Mouse (Mus musculus) stomach, embryonic 16.5 days (tissue): ENCODE data around the gene Tbcd. TPM values are rescaled to one million over a fixed set of nuclear protein-coding genes. Genes with fewer than 3 reads are reported as not detected.

Experiments
- ATAC-seq: fragments of 200-750 bp; cut with Nextera tagmentation; 2 replicates; pipeline ENCODE4 v1.8.0; 2017; ENCODE audit warnings: moderate number of reproducible peaks, moderate TSS enrichment; ENCODE audit not compliant: insufficient read depth, low FRiP score
- H3K27ac ChIP-seq: fragments of 300-500 bp; sonication (generic); 2 replicates; pipeline ENCODE4 v1.5.1; 2014; ENCODE audit warnings: low read length
- H3K27me3 ChIP-seq: fragments of 300-500 bp; sonication (generic); 2 replicates; pipeline ENCODE4 v1.6.1; 2014; ENCODE audit warnings: low read length, control low read depth, mixed read lengths; ENCODE audit not compliant: control insufficient read depth, insufficient read depth
- H3K36me3 ChIP-seq: fragments of 300-500 bp; sonication (generic); 2 replicates; pipeline ENCODE4 v1.6.1; 2014; ENCODE audit warnings: low read length; ENCODE audit not compliant: control insufficient read depth, insufficient read depth
- H3K4me1 ChIP-seq: fragments of 300-500 bp; sonication (generic); 2 replicates; pipeline ENCODE4 v1.6.1; 2014; ENCODE audit warnings: low read length, control low read depth, mixed read lengths; ENCODE audit not compliant: control insufficient read depth, insufficient read depth
- H3K4me2 ChIP-seq: fragments of 300-500 bp; sonication (generic); 2 replicates; pipeline ENCODE4 v1.6.1; 2014; ENCODE audit warnings: low read depth, low read length, mixed read lengths
- H3K4me3 ChIP-seq: fragments of 300-500 bp; sonication (generic); replicated peaks from 2 replicates; pipeline ENCODE4 v1.5.1; 2014; ENCODE audit warnings: mild to moderate bottlenecking, low read length
- H3K9ac ChIP-seq: fragments of 300-500 bp; sonication (generic); 2 replicates; pipeline ENCODE4 v1.6.1; 2014; ENCODE audit warnings: low read length
- H3K9me3 ChIP-seq: fragments of 300-500 bp; sonication (generic); replicated peaks from 2 replicates; pipeline ENCODE4 v1.6.1; 2016; ENCODE audit warnings: low read length, control low read depth; ENCODE audit not compliant: control insufficient read depth
- WGBS: fragments of 180-500 bp; shearing (Covaris S2); extraction: QIAGEN DNeasy Blood & Tissue Kit; methylation state at CpG from one replicate; pipeline ENCODE4 v1.1.7; 2014; 5-methylcytosine and 5-hydroxymethylcytosine counted together
- polyA plus RNA-seq: library from polyadenylated mRNA; unstranded; fragments of >200 nt; fragmentation: Nextera tagmentation; extraction: Ambion mirVana; gene quantifications from 2 replicates; pipeline ENCODE4 v1.2.1, GENCODE M21; 2015

The Tbcd gene
- polyA plus RNA-seq, 1 experiment from 2014 or later, result 42.2 TPM

DNA sequence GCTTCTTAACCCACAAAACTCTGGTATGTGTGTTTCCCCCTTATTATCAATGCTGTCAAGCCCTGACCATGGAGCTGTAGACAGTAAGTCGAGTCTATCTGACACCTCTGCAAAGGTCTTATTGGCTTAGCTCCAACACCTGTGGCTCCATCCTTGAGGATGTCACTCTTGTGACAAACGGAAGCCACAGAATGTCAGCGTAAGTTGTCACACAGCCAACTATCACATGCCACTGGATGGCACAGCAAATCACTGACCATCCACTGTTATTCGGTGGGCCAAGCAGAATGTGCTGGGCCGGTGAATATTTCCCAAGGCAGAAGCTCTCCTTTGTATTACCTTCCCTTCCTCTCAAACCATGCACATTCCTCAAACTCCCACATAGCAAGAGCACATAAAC lies 196.4 kb downstream of the Tbcd start:
- no peaks in the 10 kb centered on the region for H3K4me1 ChIP-seq
- 89% methylated on average over 5 of the region's 5 CpGs for WGBS
- no peaks in the 10 kb centered on the region for H3K9me3 ChIP-seq
- no peak for ATAC-seq
- no peaks in the 10 kb centered on the region for H3K27me3 ChIP-seq
- H3K9ac ChIP-seq, result no peak overlapping the region
- no peaks in the 10 kb centered on the region for H3K36me3 ChIP-seq
- no peak overlapping the region for H3K27ac ChIP-seq
- no peak overlapping the region for H3K4me2 ChIP-seq
- H3K4me3 ChIP-seq, result no peak overlapping the region

DNA sequence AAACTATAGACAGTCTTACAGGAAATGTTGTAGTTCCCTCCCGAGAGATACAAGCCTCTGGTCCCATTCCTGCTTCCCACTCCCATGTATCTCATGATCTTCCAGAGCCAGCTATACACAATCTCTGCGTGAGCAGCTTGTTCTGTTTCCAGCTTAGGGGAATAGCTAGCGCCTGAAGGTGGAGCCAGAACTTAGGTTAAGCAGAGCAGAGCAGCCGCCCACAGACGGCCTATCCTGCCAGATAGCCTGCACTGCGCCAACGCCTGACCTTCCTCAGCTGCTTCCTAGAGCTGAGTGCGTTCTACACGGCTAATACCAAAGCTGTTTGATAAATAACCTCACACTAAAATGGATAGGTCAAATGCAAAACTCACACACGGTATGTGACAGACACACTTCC lies 198.2 kb downstream of the Tbcd start:
- H3K4me1 ChIP-seq, result no peaks in the 10 kb centered on the region
- H3K36me3 ChIP-seq, result no peaks in the 10 kb centered on the region
- H3K4me2 ChIP-seq, result no peak overlapping the region
- ATAC-seq, result peak; percentile 79
- H3K27ac ChIP-seq, result no peak overlapping the region
- H3K9me3 ChIP-seq, result no peaks in the 10 kb centered on the region
- 39% methylated on average over 10 of the region's 10 CpGs for WGBS
- no peaks in the 10 kb centered on the region for H3K27me3 ChIP-seq
- H3K9ac ChIP-seq, result no peak overlapping the region
- H3K4me3 ChIP-seq, result no peak overlapping the region

DNA sequence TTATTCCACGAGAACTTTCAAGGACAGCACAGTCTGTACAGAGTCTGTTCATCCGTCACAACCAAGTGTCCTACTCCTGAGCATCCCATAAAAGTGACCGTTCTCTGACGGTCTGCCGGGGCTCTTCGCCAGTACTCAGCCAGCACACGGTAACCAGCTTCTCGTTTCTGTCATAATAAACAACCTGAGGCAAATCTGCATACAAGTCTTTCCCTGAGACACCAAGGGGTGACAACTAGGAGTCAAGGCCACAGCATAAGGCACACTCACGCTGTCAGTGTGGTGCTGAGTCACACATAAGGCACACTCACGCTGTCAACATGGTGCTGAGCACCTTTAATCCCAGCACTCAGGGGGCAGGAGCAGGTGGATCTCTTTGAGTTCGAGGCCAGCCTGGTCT lies 198.9 kb downstream of the Tbcd start:
- Histone ChIP-seq H3K9me3 (no peaks in the 10 kb centered on the region), H3K4me3 (no peak overlapping the region), H3K9ac (no peak overlapping the region), H3K27ac (no peak overlapping the region), H3K4me1 (no peaks in the 10 kb centered on the region), H3K4me2 (no peak overlapping the region), H3K36me3 (no peaks in the 10 kb centered on the region), H3K27me3 (no peaks in the 10 kb centered on the region)
- no peak for ATAC-seq
- 86% methylated on average over 11 of the region's 11 CpGs for WGBS

- Histone ChIP-seq H3K27me3 (no peaks in the 10 kb centered on the region), H3K4me3 (no peak overlapping the region), H3K4me2 (no peak overlapping the region), H3K27ac (no peak overlapping the region), H3K36me3 (no peaks in the 10 kb centered on the region), H3K4me1 (no peaks in the 10 kb centered on the region), H3K9me3 (no peaks in the 10 kb centered on the region), H3K9ac (no peak overlapping the region)
- no peak for ATAC-seq
- WGBS, result 92% methylated on average over 9 of the region's 9 CpGs
Observed at GRCm38 (mm10) chr11:121651556-121651955, 199.8 kb downstream of the Tbcd start.

DNA sequence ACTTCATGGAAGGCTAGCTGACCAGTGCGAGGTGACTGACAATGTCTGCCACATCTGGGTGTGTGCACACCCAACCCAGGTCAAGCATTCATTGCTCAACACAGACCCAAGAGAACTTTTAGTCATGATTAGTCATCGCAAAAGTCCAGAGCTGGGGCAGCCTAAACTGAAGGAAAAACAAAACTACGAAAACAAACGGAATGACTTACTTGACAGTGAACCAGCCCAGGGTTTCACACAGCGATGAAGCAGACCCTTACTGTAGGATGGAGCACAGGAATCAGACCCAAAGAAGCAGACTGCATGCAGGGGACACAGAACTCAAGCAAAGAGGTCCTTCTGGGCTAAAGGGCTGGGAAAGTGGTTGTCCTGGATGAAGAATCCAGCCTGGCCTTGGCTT lies 200.2 kb downstream of the Tbcd start:
- Histone ChIP-seq H3K4me2 (no peak overlapping the region), H3K27ac (no peak overlapping the region), H3K36me3 (no peaks in the 10 kb centered on the region), H3K4me1 (no peaks in the 10 kb centered on the region), H3K9ac (no peak overlapping the region), H3K27me3 (no peaks in the 10 kb centered on the region), H3K4me3 (no peak overlapping the region), H3K9me3 (no peaks in the 10 kb centered on the region)
- ATAC-seq, result no peak
- WGBS, result 87% methylated on average over 5 of the region's 5 CpGs

DNA sequence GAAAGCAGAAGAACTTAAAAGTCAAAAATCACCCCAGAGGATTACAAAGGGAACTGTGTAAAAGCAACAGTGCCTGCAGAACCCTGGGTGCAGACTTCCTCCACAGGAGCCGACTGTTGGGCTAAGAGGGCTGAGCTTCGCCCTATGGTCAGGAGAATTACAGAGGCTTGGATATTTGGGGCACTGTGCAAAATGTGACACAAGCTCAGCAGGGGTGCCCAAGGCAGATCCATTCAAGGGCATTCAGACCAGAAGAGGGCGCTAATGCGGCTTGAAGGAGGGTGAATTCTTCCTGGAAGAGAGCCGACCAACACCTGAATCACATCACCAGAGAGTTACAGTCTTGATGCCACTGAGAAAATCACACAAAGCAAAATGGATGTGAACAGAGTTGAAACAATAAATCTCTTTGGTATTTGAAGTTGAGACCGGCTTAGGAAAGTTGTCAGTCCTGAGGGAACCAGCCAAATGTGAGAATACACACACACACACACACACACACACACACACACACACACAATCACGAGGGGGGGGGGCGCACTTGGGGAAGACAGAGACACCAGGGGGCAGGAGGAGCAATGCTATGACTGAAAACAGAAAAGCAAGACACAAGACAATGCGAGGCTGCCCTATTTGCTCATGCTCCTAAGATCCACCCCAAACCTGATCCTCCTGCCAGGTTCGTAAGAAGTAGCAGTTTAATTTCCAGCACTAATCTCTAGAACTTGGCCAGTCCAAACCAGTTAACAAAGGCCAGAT lies 201.0 kb downstream of the Tbcd start:
- Histone ChIP-seq H3K4me1 (no peaks in the 10 kb centered on the region), H3K36me3 (no peaks in the 10 kb centered on the region), H3K9me3 (no peaks in the 10 kb centered on the region), H3K4me3 (no peak overlapping the region), H3K9ac (no peak overlapping the region), H3K4me2 (no peak overlapping the region), H3K27me3 (no peaks in the 10 kb centered on the region), H3K27ac (no peak overlapping the region)
- no peak for ATAC-seq
- WGBS, result 45% methylated on average over 10 of the region's 10 CpGs

GRCm38 (mm10) chr11:121653631-121654030 lies 201.9 kb downstream of the Tbcd start:
- H3K27ac ChIP-seq, result no peak overlapping the region
- H3K27me3 ChIP-seq, result no peaks in the 10 kb centered on the region
- H3K4me1 ChIP-seq, result no peaks in the 10 kb centered on the region
- no peak overlapping the region for H3K9ac ChIP-seq
- H3K9me3 ChIP-seq, result no peaks in the 10 kb centered on the region
- ATAC-seq, result no peak
- no peak overlapping the region for H3K4me2 ChIP-seq
- no peaks in the 10 kb centered on the region for H3K36me3 ChIP-seq
- WGBS, result 66% methylated on average over 4 of the region's 4 CpGs
- no peak overlapping the region for H3K4me3 ChIP-seq

GRCm38 (mm10) chr11:121654406-121654945 lies 202.7 kb downstream of the Tbcd start:
- Histone ChIP-seq H3K27ac (peak overlapping the region; percentile 44; the same call in 1 of the 2 replicates), H3K4me1 (no peaks in the 10 kb centered on the region), H3K4me2 (no peak overlapping the region), H3K36me3 (no peaks in the 10 kb centered on the region), H3K9ac (no peak overlapping the region), H3K4me3 (no peak overlapping the region), H3K9me3 (no peaks in the 10 kb centered on the region), H3K27me3 (no peaks in the 10 kb centered on the region)
- no peak for ATAC-seq
- WGBS, result 58% methylated on average over 9 of the region's 9 CpGs

- no peak for ATAC-seq
- 69% methylated on average over 6 of the region's 6 CpGs for WGBS
Observed at GRCm38 (mm10) chr11:121655166-121655806, 203.5 kb downstream of the Tbcd start.

More at GRCm38 (mm10) chr11:121655166-121655806, 203.5 kb downstream of the Tbcd start:
- no peak overlapping the region for H3K9ac ChIP-seq
- no peaks in the 10 kb centered on the region for H3K27me3 ChIP-seq
- no peak overlapping the region for H3K4me2 ChIP-seq
- H3K9me3 ChIP-seq, result no peaks in the 10 kb centered on the region
- H3K4me3 ChIP-seq, result no peak overlapping the region
- H3K27ac ChIP-seq, result no peak overlapping the region
- H3K36me3 ChIP-seq, result 0 out of 2 replicates have a peak, but pooled peaks cover 2% of the 10 kb centered on the region
- H3K4me1 ChIP-seq, result no peaks in the 10 kb centered on the region
